In the genomic region with DNA sequence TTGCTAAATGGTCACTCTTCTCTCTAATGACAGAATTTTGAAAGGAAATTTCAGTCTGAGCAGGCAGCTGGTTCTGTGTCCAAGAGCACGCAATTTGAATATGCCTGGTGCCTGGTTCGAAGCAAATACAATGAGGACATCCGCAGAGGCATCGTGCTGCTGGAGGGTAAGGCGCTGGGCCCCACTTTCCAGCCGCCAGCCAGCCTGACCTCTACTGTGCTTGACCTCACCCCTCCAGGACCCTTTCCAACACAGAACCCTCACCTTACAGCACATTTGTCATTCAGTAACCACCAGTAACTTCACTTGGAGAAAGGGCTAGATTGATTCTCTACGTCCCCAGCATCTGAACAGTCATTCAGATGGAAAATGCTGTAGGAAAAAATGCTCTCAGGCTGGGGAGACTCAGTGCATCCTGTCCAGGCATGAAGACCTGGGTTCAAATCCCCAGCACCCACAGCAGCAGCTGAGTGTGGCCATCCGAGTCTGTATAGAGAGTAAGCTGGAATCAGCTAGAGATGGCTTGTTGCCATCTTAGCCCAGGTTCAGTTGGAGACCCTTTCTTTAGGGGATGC, we compare ENCODE assay signal across 7 mouse cellular contexts. TPM values are rescaled to one million over a fixed set of nuclear protein-coding genes. Genes with fewer than 3 reads are reported as not detected.
DNase-seq lines count a peak whose midpoint lies in the region; ATAC-seq and TF ChIP-seq lines count a peak whose summit lies in the region.

No protein-coding gene starts in this region.

- H3K4me1 ChIP-seq in kidney, postnatal 0 days (replicated peaks; ENCODE audit: insufficient read depth, low read length) = peaks cover 36% of the 10 kb centered on the region
- no peaks in the 10 kb centered on the region for H3K4me1 ChIP-seq in embryonic fibroblast, embryonic 13.5 days (ENCODE audit: control insufficient read depth, insufficient read depth, low read length)
- H3K4me1 ChIP-seq in limb, embryonic 10.5 days = peaks cover 27% of the 10 kb centered on the region
- peaks cover 42% of the 10 kb centered on the region for H3K4me1 ChIP-seq in neural tube, embryonic 15.5 days

- peaks cover 24% of the 10 kb centered on the region for H3K36me3 ChIP-seq in kidney, postnatal 0 days (ENCODE audit: insufficient read depth, low read length)
- H3K36me3 ChIP-seq in limb, embryonic 10.5 days = peaks cover 74% of the 10 kb centered on the region
- H3K36me3 ChIP-seq in neural tube, embryonic 15.5 days = peaks cover 37% of the 10 kb centered on the region

- peak overlapping the region; percentile 73; the same call in 1 of the 2 replicates for H3K9ac ChIP-seq in kidney, postnatal 0 days (ENCODE audit: low read depth, low read length)
- peak overlapping the region; percentile 87 for H3K9ac ChIP-seq in neural tube, embryonic 15.5 days (replicated peaks)

- WGBS in kidney, postnatal 0 days = 68% methylated on average over 8 of the region's 8 CpGs
- 75% methylated on average over 8 of the region's 8 CpGs for WGBS in limb, embryonic 10.5 days
- 81% methylated on average over 8 of the region's 8 CpGs for WGBS in neural tube, embryonic 15.5 days

- no peaks in the 10 kb centered on the region for H3K9me3 ChIP-seq in kidney, postnatal 0 days (replicated peaks; ENCODE audit: low read length)
- H3K9me3 ChIP-seq in limb, embryonic 10.5 days (replicated peaks) = no peaks in the 10 kb centered on the region
- H3K9me3 ChIP-seq in neural tube, embryonic 15.5 days (replicated peaks) = no peaks in the 10 kb centered on the region

- DNase-seq in kidney, postnatal 0 days (ENCODE audit: low spot score) = no peak
- DNase-seq in kidney, postnatal 36 days = no peak
- no peak for DNase-seq in limb, embryonic 10.5 days (ENCODE audit: low spot score)
- no peak for DNase-seq in T-cell, adult 2 months (ENCODE audit: low spot score)
- DNase-seq in thymus, postnatal 14 days = no peak

- TF ChIP-seq CTCF in kidney, postnatal 0 days (IDR thresholded peaks at IDR 0.05; ENCODE audit: low read depth) = no peak
- no peak for TF ChIP-seq CTCF in embryonic fibroblast, embryonic 13.5 days (IDR thresholded peaks at IDR 0.05; ENCODE audit: borderline replicate concordance, insufficient read depth, low read length)

- no peak for TF ChIP-seq POLR2A in embryonic fibroblast, embryonic 13.5 days (IDR thresholded peaks at IDR 0.05; ENCODE audit: low read depth, low read length)

- peak overlapping the region; percentile 65 for H3K4me3 ChIP-seq in kidney, postnatal 0 days (replicated peaks; ENCODE audit: low read depth, low read length)
- H3K4me3 ChIP-seq in embryonic fibroblast, embryonic 13.5 days (ENCODE audit: insufficient read depth, low read length) = peak overlapping the region; percentile 63
- peak overlapping the region; percentile 67 for H3K4me3 ChIP-seq in limb, embryonic 10.5 days
- H3K4me3 ChIP-seq in neural tube, embryonic 15.5 days (replicated peaks) = peak overlapping the region; percentile 73

- H3K4me2 ChIP-seq in kidney, postnatal 0 days (ENCODE audit: low read length) = peak overlapping the region; percentile 76
- peak overlapping the region; percentile 82 for H3K4me2 ChIP-seq in neural tube, embryonic 15.5 days

- peak overlapping the region; percentile 54; the same call in 1 of the 2 replicates for H3K27ac ChIP-seq in kidney, postnatal 0 days
- H3K27ac ChIP-seq in embryonic fibroblast, embryonic 13.5 days (ENCODE audit: insufficient read depth, low read length) = no peak overlapping the region
- H3K27ac ChIP-seq in limb, embryonic 10.5 days = peak overlapping the region; percentile 87; the same call in 1 of the 2 replicates
- H3K27ac ChIP-seq in neural tube, embryonic 15.5 days (replicated peaks) = peak overlapping the region; percentile 95

- no peaks in the 10 kb centered on the region for H3K27me3 ChIP-seq in kidney, postnatal 0 days (ENCODE audit: insufficient read depth, low read length)
- no peaks in the 10 kb centered on the region for H3K27me3 ChIP-seq in limb, embryonic 10.5 days (ENCODE audit: low read depth, poor library complexity, severe bottlenecking)
- H3K27me3 ChIP-seq in neural tube, embryonic 15.5 days (replicated peaks) = no peaks in the 10 kb centered on the region

- ATAC-seq in kidney, postnatal 0 days (replicated peaks; ENCODE audit: low FRiP score, low read depth) = no peak
- no peak for ATAC-seq in neural tube, embryonic 15.5 days (ENCODE audit: low FRiP score)

RNA-seq across cellular contexts. Expression of gene Cldn15, which starts 3.4 kb away (rescaled TPM):
- polyA plus RNA-seq in kidney, postnatal 0 days (2015; fragmentation: Nextera tagmentation; extraction: Ambion mirVana) = 11.9 and 12.6 TPM in 2 replicates
- 0.35 TPM in 1 of 2 replicates, not detected in the other for polyA plus RNA-seq in embryonic fibroblast, embryonic 13.5 days (2011; ENCODE audit: insufficient read length, low read depth, missing spikeins)
- 0.13 and 0.39 TPM in 2 replicates for polyA plus RNA-seq in limb, embryonic 10.5 days (2016; fragmentation: Nextera tagmentation; extraction: Ambion mirVana)
- polyA plus RNA-seq in neural tube, embryonic 15.5 days (2015; fragmentation: Nextera tagmentation; extraction: Ambion mirVana) = 0.67 and 1.0 TPM in 2 replicates

RNA-seq across cellular contexts. Expression of gene Fis1, which starts 10.0 kb away (rescaled TPM):
- 362 and 384 TPM in 2 replicates for polyA plus RNA-seq in kidney, postnatal 0 days (2015; fragmentation: Nextera tagmentation; extraction: Ambion mirVana)
- polyA plus RNA-seq in embryonic fibroblast, embryonic 13.5 days (2011; ENCODE audit: insufficient read length, low read depth, missing spikeins) = 107 and 111 TPM in 2 replicates
- polyA plus RNA-seq in limb, embryonic 10.5 days (2016; fragmentation: Nextera tagmentation; extraction: Ambion mirVana) = 262 and 277 TPM in 2 replicates
- polyA plus RNA-seq in neural tube, embryonic 15.5 days (2015; fragmentation: Nextera tagmentation; extraction: Ambion mirVana) = 339 and 354 TPM in 2 replicates

RNA-seq across cellular contexts. Expression of gene Plod3, which starts 23.8 kb away (rescaled TPM):
- 30.6 and 32.0 TPM in 2 replicates for polyA plus RNA-seq in kidney, postnatal 0 days (2015; fragmentation: Nextera tagmentation; extraction: Ambion mirVana)
- 120 and 152 TPM in 2 replicates for polyA plus RNA-seq in embryonic fibroblast, embryonic 13.5 days (2011; ENCODE audit: insufficient read length, low read depth, missing spikeins)
- polyA plus RNA-seq in limb, embryonic 10.5 days (2016; fragmentation: Nextera tagmentation; extraction: Ambion mirVana) = 39.4 and 40.8 TPM in 2 replicates
- 36.4 and 39.0 TPM in 2 replicates for polyA plus RNA-seq in neural tube, embryonic 15.5 days (2015; fragmentation: Nextera tagmentation; extraction: Ambion mirVana)

RNA-seq across cellular contexts. Expression of gene Znhit1, which starts 24.8 kb away (rescaled TPM):
- polyA plus RNA-seq in kidney, postnatal 0 days (2015; fragmentation: Nextera tagmentation; extraction: Ambion mirVana) = 86.5 and 91.1 TPM in 2 replicates
- 38.5 and 43.5 TPM in 2 replicates for polyA plus RNA-seq in embryonic fibroblast, embryonic 13.5 days (2011; ENCODE audit: insufficient read length, low read depth, missing spikeins)
- polyA plus RNA-seq in limb, embryonic 10.5 days (2016; fragmentation: Nextera tagmentation; extraction: Ambion mirVana) = 116 and 119 TPM in 2 replicates
- polyA plus RNA-seq in neural tube, embryonic 15.5 days (2015; fragmentation: Nextera tagmentation; extraction: Ambion mirVana) = 126 and 137 TPM in 2 replicates

RNA-seq across cellular contexts. Expression of gene Ift22, which starts 55.1 kb away (rescaled TPM):
- 74.4 and 75.8 TPM in 2 replicates for polyA plus RNA-seq in kidney, postnatal 0 days (2015; fragmentation: Nextera tagmentation; extraction: Ambion mirVana)
- polyA plus RNA-seq in embryonic fibroblast, embryonic 13.5 days (2011; ENCODE audit: insufficient read length, low read depth, missing spikeins) = 30.0 and 32.3 TPM in 2 replicates
- 73.6 and 84.0 TPM in 2 replicates for polyA plus RNA-seq in limb, embryonic 10.5 days (2016; fragmentation: Nextera tagmentation; extraction: Ambion mirVana)
- polyA plus RNA-seq in neural tube, embryonic 15.5 days (2015; fragmentation: Nextera tagmentation; extraction: Ambion mirVana) = 106 and 115 TPM in 2 replicates
